Mouse (Mus musculus): ENCODE results near the gene Cdcp1. TPM values are rescaled to one million over a fixed set of nuclear protein-coding genes. Genes with fewer than 3 reads are reported as not detected.

The Cdcp1 gene
- polyA plus RNA-seq, 1 experiment from 2014 or later: 1.2 TPM

GRCm38 (mm10) chr9:123151561-123151960 lies 64.3 kb downstream of the Cdcp1 start:
- ATAC-seq (no peak), DNase-seq (no peak)
- H3K4me2 ChIP-seq (ENCODE audit: low read depth, low read length): no peak overlapping the region
- H3K9ac ChIP-seq (replicated peaks): no peak overlapping the region
- H3K36me3 ChIP-seq (replicated peaks; ENCODE audit: insufficient read depth, low read length): no peaks in the 10 kb centered on the region
- WGBS (ENCODE audit: insufficient replicate concordance): 17% methylated on average over 1 of the region's 1 CpGs
- no peaks in the 10 kb centered on the region for H3K9me3 ChIP-seq (ENCODE audit: low read length)
- H3K4me3 ChIP-seq (ENCODE audit: low read depth, low read length): no peak overlapping the region
- H3K27me3 ChIP-seq (ENCODE audit: insufficient read depth, low read length): no peaks in the 10 kb centered on the region
- H3K4me1 ChIP-seq (ENCODE audit: insufficient read depth): no peaks in the 10 kb centered on the region
- TF ChIP-seq EP300 (IDR thresholded peaks at IDR 0.05; ENCODE audit: low read depth) (no peak), CTCF (IDR thresholded peaks at IDR 0.05; ENCODE audit: low read depth) (no peak)
- H3K27ac ChIP-seq (ENCODE audit: low read depth): no peak overlapping the region

DNA sequence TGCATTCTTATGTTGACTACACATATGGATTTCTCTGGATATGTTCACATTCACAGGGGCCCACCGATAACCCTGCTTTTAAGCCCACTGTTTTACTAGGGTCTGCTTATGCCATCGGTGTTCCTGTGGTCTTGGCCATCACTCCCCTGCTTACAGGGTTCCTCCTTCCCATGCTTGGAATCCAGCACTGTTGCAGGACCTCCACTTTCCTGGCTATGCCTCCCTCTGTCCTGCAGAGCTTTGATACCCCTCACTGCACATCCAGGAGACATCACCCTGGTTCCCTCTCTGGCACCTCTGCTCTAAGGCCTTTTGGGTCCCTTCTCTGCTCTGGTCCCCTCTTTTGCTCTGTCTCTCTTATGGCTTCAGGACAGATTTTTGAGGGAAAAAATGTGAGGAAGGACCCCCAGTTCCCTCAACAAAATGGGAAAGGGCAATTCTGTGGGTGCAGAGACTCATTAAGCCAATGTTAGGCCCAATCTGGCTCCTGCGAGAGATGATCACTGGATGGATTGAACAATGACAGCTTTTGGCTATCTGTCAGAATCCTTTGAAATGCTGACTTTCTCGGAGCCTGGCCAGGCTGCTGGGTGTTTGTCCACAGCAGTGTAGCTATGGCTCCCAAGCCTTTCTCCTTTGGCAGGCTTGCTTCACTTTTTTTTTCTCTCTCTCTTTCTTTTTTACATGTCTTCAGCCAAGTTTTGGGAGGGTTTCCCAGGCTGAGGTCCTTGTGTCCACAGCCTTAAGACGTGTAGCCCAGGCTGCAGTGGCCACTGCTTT lies 65.4 kb downstream of the Cdcp1 start, which contains the start of gene Clec3b:
Gene Clec3b, plus strand, starts transcription at position 706 of the 780 bp plus-strand sequence.
- TF ChIP-seq EP300 (IDR thresholded peaks at IDR 0.05; ENCODE audit: low read depth) (no peak), CTCF (IDR thresholded peaks at IDR 0.05; ENCODE audit: low read depth) (no peak)
- H3K9ac ChIP-seq (replicated peaks): no peak within 1 kb of the TSS
- ATAC-seq (no peak), DNase-seq (no peak)
- 76% methylated on average over 5 of the region's 5 CpGs for WGBS (ENCODE audit: insufficient replicate concordance)
- H3K27ac ChIP-seq (ENCODE audit: low read depth): no peak within 1 kb of the TSS
- H3K9me3 ChIP-seq (ENCODE audit: low read length): no peaks in the 10 kb centered on the region
- no peaks in the 10 kb centered on the region for H3K27me3 ChIP-seq (ENCODE audit: insufficient read depth, low read length)
- H3K4me1 ChIP-seq (ENCODE audit: insufficient read depth): no peaks in the 10 kb centered on the region
- H3K4me2 ChIP-seq (ENCODE audit: low read depth, low read length): no peak within 1 kb of the TSS
- H3K36me3 ChIP-seq (replicated peaks; ENCODE audit: insufficient read depth, low read length): no peaks in the 10 kb centered on the region
- H3K4me3 ChIP-seq (ENCODE audit: low read depth, low read length): no peak within 1 kb of the TSS

DNA sequence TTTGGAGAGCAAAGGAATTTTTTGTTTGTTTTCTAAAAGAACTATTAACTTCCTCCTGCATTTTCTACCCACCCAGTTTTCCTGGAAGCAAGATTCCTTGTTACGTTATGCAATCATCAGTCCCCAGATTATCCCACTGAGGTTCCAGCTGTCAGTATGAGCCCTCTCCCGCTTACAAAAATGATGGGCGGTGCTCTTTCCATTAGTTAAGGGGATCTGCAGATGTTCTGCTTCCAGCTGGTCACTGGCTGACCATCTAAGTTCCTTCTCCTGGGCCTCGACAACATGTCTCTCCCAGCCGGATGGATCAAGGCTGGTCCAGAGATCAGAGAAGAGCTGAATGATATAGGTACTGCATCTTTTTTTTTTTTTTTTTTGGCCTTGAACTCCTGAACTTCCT lies 67.4 kb downstream of the Cdcp1 start:
- 74% methylated on average over 5 of the region's 5 CpGs for WGBS (ENCODE audit: insufficient replicate concordance)
- no peak overlapping the region for H3K4me2 ChIP-seq (ENCODE audit: low read depth, low read length)
- ATAC-seq: no peak
- no peaks in the 10 kb centered on the region for H3K36me3 ChIP-seq (replicated peaks; ENCODE audit: insufficient read depth, low read length)
- H3K9me3 ChIP-seq (ENCODE audit: low read length): no peaks in the 10 kb centered on the region
- H3K4me3 ChIP-seq (ENCODE audit: low read depth, low read length): no peak overlapping the region
- TF ChIP-seq CTCF (IDR thresholded peaks at IDR 0.05; ENCODE audit: low read depth) (no peak), EP300 (IDR thresholded peaks at IDR 0.05; ENCODE audit: low read depth) (no peak)
- no peaks in the 10 kb centered on the region for H3K4me1 ChIP-seq (ENCODE audit: insufficient read depth)
- no peak overlapping the region for H3K27ac ChIP-seq (ENCODE audit: low read depth)
- no peak for DNase-seq
- H3K9ac ChIP-seq (replicated peaks): no peak overlapping the region
- no peaks in the 10 kb centered on the region for H3K27me3 ChIP-seq (ENCODE audit: insufficient read depth, low read length)

DNA sequence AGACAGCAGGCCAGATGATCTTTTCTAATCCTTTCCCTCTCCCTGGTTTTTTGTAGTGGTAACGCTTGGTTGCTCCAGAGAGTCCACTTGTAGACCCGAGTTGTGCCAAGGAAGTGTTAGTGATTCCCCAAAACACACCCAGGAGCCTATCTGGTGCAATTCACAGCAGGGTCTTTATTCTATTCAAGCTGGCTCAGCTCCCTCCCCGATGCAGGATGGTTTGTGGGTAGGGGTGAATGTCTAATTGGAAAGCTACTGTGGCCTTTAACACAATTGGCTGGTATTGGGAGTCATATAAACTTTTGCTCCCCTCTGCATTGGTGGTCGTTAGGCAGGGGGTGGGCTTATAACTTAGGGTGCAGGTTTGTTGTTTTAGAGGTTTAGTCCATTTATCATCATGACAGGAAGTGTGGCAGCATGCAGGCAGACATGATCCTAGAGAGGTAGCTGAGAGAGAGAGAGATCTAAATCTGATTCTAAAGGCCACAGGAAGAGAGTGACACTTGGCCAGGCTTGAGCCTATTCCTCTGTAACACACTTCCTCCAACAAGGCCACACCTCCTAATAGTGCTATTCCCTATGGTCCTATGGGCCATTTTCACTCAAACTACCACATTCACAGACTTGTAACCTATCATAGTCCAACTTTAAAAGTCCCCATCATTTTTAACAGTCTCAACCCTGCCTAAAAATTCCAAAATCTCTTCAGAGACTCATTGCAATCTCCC lies 75.8 kb downstream of the Cdcp1 start:
- no peak for ATAC-seq
- Histone ChIP-seq H3K27ac (ENCODE audit: low read depth) (no peak overlapping the region), H3K9ac (replicated peaks) (no peak overlapping the region), H3K4me2 (ENCODE audit: low read depth, low read length) (no peak overlapping the region), H3K4me1 (ENCODE audit: insufficient read depth) (no peaks in the 10 kb centered on the region), H3K27me3 (ENCODE audit: insufficient read depth, low read length) (no peaks in the 10 kb centered on the region), H3K9me3 (ENCODE audit: low read length) (no peaks in the 10 kb centered on the region), H3K4me3 (ENCODE audit: low read depth, low read length) (no peak overlapping the region), H3K36me3 (replicated peaks; ENCODE audit: insufficient read depth, low read length) (peaks cover 19% of the 10 kb centered on the region)
- 75% methylated on average over 4 of the region's 4 CpGs for WGBS (ENCODE audit: insufficient replicate concordance)
- DNase-seq: no peak
- TF ChIP-seq EP300 (IDR thresholded peaks at IDR 0.05; ENCODE audit: low read depth) (no peak), CTCF (IDR thresholded peaks at IDR 0.05; ENCODE audit: low read depth) (no peak)

GRCm38 (mm10) chr9:123138891-123139474 lies 76.9 kb downstream of the Cdcp1 start:
- no peak overlapping the region for H3K27ac ChIP-seq (ENCODE audit: low read depth)
- WGBS (ENCODE audit: insufficient replicate concordance): 83% methylated on average over 5 of the region's 5 CpGs
- peak; percentile 36; the same call in 1 of the 2 replicates for ATAC-seq
- H3K4me3 ChIP-seq (ENCODE audit: low read depth, low read length): no peak overlapping the region
- TF ChIP-seq CTCF (IDR thresholded peaks at IDR 0.05; ENCODE audit: low read depth) (no peak), EP300 (IDR thresholded peaks at IDR 0.05; ENCODE audit: low read depth) (no peak)
- no peaks in the 10 kb centered on the region for H3K9me3 ChIP-seq (ENCODE audit: low read length)
- no peaks in the 10 kb centered on the region for H3K27me3 ChIP-seq (ENCODE audit: insufficient read depth, low read length)
- DNase-seq: no peak
- H3K9ac ChIP-seq (replicated peaks): no peak overlapping the region
- peaks cover 29% of the 10 kb centered on the region for H3K36me3 ChIP-seq (replicated peaks; ENCODE audit: insufficient read depth, low read length)
- H3K4me2 ChIP-seq (ENCODE audit: low read depth, low read length): no peak overlapping the region
- H3K4me1 ChIP-seq (ENCODE audit: insufficient read depth): no peaks in the 10 kb centered on the region
